Comparison of ENCODE assay signal across 11 mouse cellular contexts in genomic region chr3:108294398-108294797, GRCm38 (mm10). TPM values are rescaled to one million over a fixed set of nuclear protein-coding genes. Genes with fewer than 3 reads are reported as not detected.
DNase-seq lines count a peak whose midpoint lies in the region; ATAC-seq and TF ChIP-seq lines count a peak whose summit lies in the region.
"Had no signal": no experiment of that assay in that cellular context is flagged by ENCODE, and none has a peak within 500 bp of the region (broad histone marks: within the 10 kb centered on the region; RNA-seq: fewer than 3 reads in every experiment).

No protein-coding gene starts in this region.

- TF ChIP-seq POLR2A in kidney, adult 2 months (IDR thresholded peaks at IDR 0.05; ENCODE audit: low read depth, low read length), result no peak
- TF ChIP-seq POLR2A in MEL (IDR thresholded peaks at IDR 0.05; ENCODE audit: control insufficient read depth in 1 of 2, insufficient read depth in 1 of 2, low read depth in 1 of 2, low read length in 2 of 2, poor library complexity in 1 of 2), result no peak

- no peak for ATAC-seq in liver, embryonic 11.5 days (replicated peaks; ENCODE audit: low FRiP score)

- no peak for TF ChIP-seq RAD21 in MEL (IDR thresholded peaks at IDR 0.05; ENCODE audit: low read depth, low read length)

- H3K27ac ChIP-seq in kidney, adult 2 months (ENCODE audit: insufficient read depth, low read depth, low read length), result peak overlapping the region; percentile 61
- peak overlapping the region; percentile 92 for H3K27ac ChIP-seq in MEL (ENCODE audit: control insufficient read depth, low read depth, low read length)
- peak overlapping the region; percentile 19; the same call in 1 of the 2 replicates for H3K27ac ChIP-seq in brown adipose tissue, adult 24 weeks (replicated peaks; ENCODE audit: low read depth, low read length)
- H3K27ac ChIP-seq in liver, embryonic 11.5 days (ENCODE audit: low read depth, low read length), result 0 out of 2 replicates have a peak overlapping the region, but pooled peaks have one; percentile 11
- H3K27ac ChIP-seq: kidney, embryonic 15.5 days had no signal

- no peak for TF ChIP-seq CTCF in kidney, adult 2 months (conservative IDR thresholded peaks at IDR 0.05; ENCODE audit: insufficient read depth, insufficient read length, low read depth, low read length)
- TF ChIP-seq CTCF in MEL (IDR thresholded peaks at IDR 0.05 in 2 of 3, conservative IDR thresholded peaks at IDR 0.05 in 1 of 3; ENCODE audit: control insufficient read depth in 1 of 3, insufficient read depth in 1 of 3, low read depth in 2 of 3, low read length in 3 of 3, poor library complexity in 1 of 3, severe bottlenecking in 1 of 3), result no peak

- peaks cover 4% of the 10 kb centered on the region for H3K79me2 ChIP-seq in MEL (ENCODE audit: control insufficient read depth, insufficient read depth, low read length, poor library complexity)

- WGBS in kidney, adult 2 months, result 37% methylated on average over 2 of the region's 2 CpGs
- 14% methylated on average over 2 of the region's 2 CpGs for WGBS in liver, embryonic 11.5 days

- no peaks in the 10 kb centered on the region for H3K27me3 ChIP-seq in kidney, adult 2 months (replicated peaks; ENCODE audit: control insufficient read depth, insufficient read depth, low read length)
- no peaks in the 10 kb centered on the region for H3K27me3 ChIP-seq in MEL (ENCODE audit: control insufficient read depth in 1 of 2, insufficient read depth in 2 of 2, low read length in 2 of 2)
- no peaks in the 10 kb centered on the region for H3K27me3 ChIP-seq in liver, embryonic 11.5 days (replicated peaks; ENCODE audit: control insufficient read depth, insufficient read depth, low read length)
- H3K27me3 ChIP-seq: kidney, embryonic 15.5 days had no signal

- peak overlapping the region; percentile 64 for H3K9ac ChIP-seq in MEL (ENCODE audit: control insufficient read depth, low read depth, low read length, poor library complexity, severe bottlenecking)
- no peak overlapping the region for H3K9ac ChIP-seq in liver, embryonic 11.5 days (ENCODE audit: low read depth, low read length)
- H3K9ac ChIP-seq: kidney, embryonic 15.5 days had no signal

- no peak for DNase-seq in kidney, adult 2 months
- DNase-seq in kidney, postnatal 4 days, result no peak
- DNase-seq in MEL (ENCODE audit: low read depth, low spot score), result peak; percentile 87
- DNase-seq in liver, embryonic 11.5 days (ENCODE audit: low spot score), result no peak
- no peak for DNase-seq in spleen, postnatal 14 days (ENCODE audit: low spot score in 2 of 2)
- no peak for DNase-seq in thymus, postnatal 36 days
- DNase-seq: adrenal gland, postnatal 36 days; cerebellum, postnatal 36 days; gastrocnemius, postnatal 14 days had no signal

- H3K4me3 ChIP-seq in kidney, adult 2 months (ENCODE audit: insufficient read depth, low read depth, low read length), result no peak overlapping the region
- H3K4me3 ChIP-seq in MEL (ENCODE audit: control insufficient read depth in 1 of 2, insufficient read depth in 1 of 2, low read depth in 2 of 2, low read length in 2 of 2), result peak overlapping the region; percentile 55 to 75
- no peak overlapping the region for H3K4me3 ChIP-seq in brown adipose tissue, adult 24 weeks (ENCODE audit: insufficient read depth, low read depth, low read length)
- H3K4me3 ChIP-seq in liver, embryonic 11.5 days (ENCODE audit: low read depth, low read length), result no peak overlapping the region
- H3K4me3 ChIP-seq: kidney, embryonic 15.5 days had no signal

- peak; percentile 45 to 64 for TF ChIP-seq EP300 in MEL (IDR thresholded peaks at IDR 0.05; ENCODE audit: low read depth in 1 of 2, low read length in 2 of 2)

- no peaks in the 10 kb centered on the region for H3K9me3 ChIP-seq in MEL (replicated peaks; ENCODE audit: insufficient read depth, low read length)
- H3K9me3 ChIP-seq in liver, embryonic 11.5 days (ENCODE audit: control insufficient read depth, low read length), result no peaks in the 10 kb centered on the region
- H3K9me3 ChIP-seq: kidney, embryonic 15.5 days had no signal

- peak overlapping the region; percentile 26 for H3K4me2 ChIP-seq in liver, embryonic 11.5 days
- H3K4me2 ChIP-seq: kidney, embryonic 15.5 days had no signal

- peaks cover 28% of the 10 kb centered on the region for H3K4me1 ChIP-seq in kidney, adult 2 months (ENCODE audit: control insufficient read depth, insufficient read depth, low read length)
- peaks cover 13 to 18% of the 10 kb centered on the region in 2 experiments for H3K4me1 ChIP-seq in MEL (ENCODE audit: control insufficient read depth in 1 of 2, insufficient read depth in 2 of 2, low read length in 2 of 2)
- H3K4me1 ChIP-seq in brown adipose tissue, adult 24 weeks (ENCODE audit: control insufficient read depth, insufficient read depth, insufficient read length, low read length), result peaks cover 47% of the 10 kb centered on the region
- H3K4me1 ChIP-seq in liver, embryonic 11.5 days (replicated peaks; ENCODE audit: control insufficient read depth, insufficient read depth, low read length), result peaks cover 55% of the 10 kb centered on the region

- no peaks in the 10 kb centered on the region for H3K36me3 ChIP-seq in kidney, adult 2 months (ENCODE audit: control insufficient read depth, insufficient read depth, low read length)
- H3K36me3 ChIP-seq in MEL (ENCODE audit: control insufficient read depth in 1 of 2, insufficient read depth in 2 of 2, low read length in 2 of 2), result peaks cover 0 to 20% of the 10 kb centered on the region in 2 experiments; a peak in 2 of 4 replicates
- no peaks in the 10 kb centered on the region for H3K36me3 ChIP-seq in liver, embryonic 11.5 days (ENCODE audit: control insufficient read depth, insufficient read depth, low read length)
- H3K36me3 ChIP-seq: kidney, embryonic 15.5 days had no signal

TF ChIP-seq in MEL, 35 proteins besides CTCF, POLR2A, EP300 and RAD21:
- TF ChIP-seq MXI1 (IDR thresholded peaks at IDR 0.05; ENCODE audit: low read depth, low read length) (no peak; the same call in 1 of the 2 replicates), BHLHE40 (IDR thresholded peaks at IDR 0.05; ENCODE audit: borderline replicate concordance, low read depth, low read length) (peak; percentile 28; the same call in 1 of the 2 replicates), RCOR1 (IDR thresholded peaks at IDR 0.05; ENCODE audit: low read depth, low read length) (peak; percentile 64), JUND (IDR thresholded peaks at IDR 0.05; ENCODE audit: low read depth, low read length) (no peak), MAX (IDR thresholded peaks at IDR 0.05; ENCODE audit: low read length) (no peak), HCFC1 (IDR thresholded peaks at IDR 0.05; ENCODE audit: low read depth, low read length) (peak; percentile 43; the same call in 1 of the 2 replicates), NRF1 (IDR thresholded peaks at IDR 0.05; ENCODE audit: insufficient read depth, low read depth, low read length, poor library complexity, severe bottlenecking) (no peak), NELFE (IDR thresholded peaks at IDR 0.05; ENCODE audit: low read depth, low read length) (peak; percentile 70), ELF1 (IDR thresholded peaks at IDR 0.05; ENCODE audit: low read depth, low read length) (peak; percentile 72), ZC3H11A (IDR thresholded peaks at IDR 0.05; ENCODE audit: low read depth, low read length) (no peak), CHD1 (IDR thresholded peaks at IDR 0.05; ENCODE audit: low read depth, low read length) (0 out of 2 replicates have a peak, but pooled peaks have one; percentile 49), TCF12 (IDR thresholded peaks at IDR 0.05; ENCODE audit: low read depth, low read length) (peak; percentile 48; the same call in 1 of the 2 replicates), POLR2AphosphoS5 (IDR thresholded peaks at IDR 0.05; ENCODE audit: borderline replicate concordance, low read depth, low read length) (no peak), GATA1 (IDR thresholded peaks at IDR 0.05; ENCODE audit: low read depth, low read length) (peak; percentile 65; the same call in 1 of the 2 replicates), POLR2AphosphoS2 (IDR thresholded peaks at IDR 0.05; ENCODE audit: low read length) (peak; percentile 74), E2F4 (IDR thresholded peaks at IDR 0.05; ENCODE audit: borderline replicate concordance, low read depth, low read length) (no peak), GABPA (IDR thresholded peaks at IDR 0.05; ENCODE audit: low read depth, low read length) (no peak), ZMIZ1 (IDR thresholded peaks at IDR 0.05; ENCODE audit: low read depth, low read length) (peak; percentile 73; the same call in 1 of the 2 replicates), MYC (IDR thresholded peaks at IDR 0.05; ENCODE audit: low read depth, low read length) (0 out of 2 replicates have a peak, but pooled peaks have one; percentile 39), ETS1 (IDR thresholded peaks at IDR 0.05; ENCODE audit: low read depth, low read length) (peak; percentile 55; the same call in 1 of the 2 replicates), SIN3A (IDR thresholded peaks at IDR 0.05; ENCODE audit: low read length) (peak; percentile 84; the same call in 1 of the 2 replicates)

RNA-seq across cellular contexts. Expression of gene Sort1, which starts 10.5 kb away (rescaled TPM):
- 30.2 and 34.2 TPM in 2 replicates for polyA plus RNA-seq in kidney, adult 2 months (2012; rRNA removed)
- total RNA-seq in MEL (2012; rRNA removed), result 10.2 and 12.3 TPM in 2 replicates
- polyA plus RNA-seq in MEL (2012; ENCODE audit: insufficient read depth in 1 of 2, insufficient read length in 2 of 2, low read depth in 1 of 2, low replicate concordance in 2 of 2, missing spikeins in 1 of 2), result 10 to 100 TPM; 22.7 to 28.3 TPM
- polyA plus RNA-seq in brown adipose tissue, adult 24 weeks (2012; ENCODE audit: insufficient read depth, insufficient read length, missing spikeins), result 53.0 and 68.1 TPM in 2 replicates
- 10.6 and 11.9 TPM in 2 replicates for polyA plus RNA-seq in liver, embryonic 11.5 days (2014; fragmentation: Nextera tagmentation; extraction: Ambion mirVana)

RNA-seq across cellular contexts. Expression of gene Psma5, which starts 37.7 kb away (rescaled TPM):
- polyA plus RNA-seq in kidney, adult 2 months (2012; rRNA removed), result 43.2 and 55.0 TPM in 2 replicates
- total RNA-seq in MEL (2012; rRNA removed), result 353 and 414 TPM in 2 replicates
- 100 to 1,000 TPM in 1 of 2 experiments, not detected in 1; 429 TPM for polyA plus RNA-seq in MEL (2012; ENCODE audit: insufficient read depth in 1 of 2, insufficient read length in 2 of 2, low read depth in 1 of 2, low replicate concordance in 2 of 2, missing spikeins in 1 of 2)
- polyA plus RNA-seq in brown adipose tissue, adult 24 weeks (2012; ENCODE audit: insufficient read depth, insufficient read length, missing spikeins), result 99.2 and 140 TPM in 2 replicates
- 335 and 351 TPM in 2 replicates for polyA plus RNA-seq in liver, embryonic 11.5 days (2014; fragmentation: Nextera tagmentation; extraction: Ambion mirVana)

Comparison
In these comparisons a context has a peak if more than half of its experiments do, and no peak if none do; other contexts are left out.
1. H3K27ac ChIP-seq: peak in every context shown above with its lines; median percentile 92 in MEL; 61 in kidney, adult 2 months; 19 in brown adipose tissue, adult 24 weeks; 11 in liver, embryonic 11.5 days.
2. H3K4me3 ChIP-seq: peak in MEL (2 of 2); none in kidney, adult 2 months (single experiment), brown adipose tissue, adult 24 weeks (single experiment) and liver, embryonic 11.5 days (single experiment).